Mouse (Mus musculus) kidney, postnatal 0 days (tissue): Measurements from ENCODE around the gene Sumf1. TPM values are rescaled to one million over a fixed set of nuclear protein-coding genes. Genes with fewer than 3 reads are reported as not detected.

Experiments
- ATAC-seq: fragments of 200-750 bp; cut with Nextera tagmentation; replicated peaks from 2 replicates; pipeline ENCODE4 v1.8.0; 2017; ENCODE audit warnings: low read depth, moderate number of reproducible peaks, moderate TSS enrichment, moderate library complexity; ENCODE audit not compliant: low FRiP score
- DNase-seq: peaks from one replicate; pipeline ENCODE4 v3.0.0-alpha.2; 2016; ENCODE audit warnings: low spot score
- H3K27ac ChIP-seq: fragments of 300-500 bp; sonication (generic); 2 replicates; pipeline ENCODE4 v1.5.1; 2014; ENCODE audit warnings: mild to moderate bottlenecking
- H3K27me3 ChIP-seq: fragments of 300-500 bp; sonication (generic); 2 replicates; pipeline ENCODE4 v1.6.1; 2014; ENCODE audit warnings: low read length, mixed read lengths; ENCODE audit not compliant: insufficient read depth
- H3K36me3 ChIP-seq: fragments of 300-500 bp; sonication (generic); 2 replicates; pipeline ENCODE4 v1.6.1; 2014; ENCODE audit warnings: low read length, mixed read lengths; ENCODE audit not compliant: insufficient read depth
- H3K4me1 ChIP-seq: fragments of 300-500 bp; sonication (generic); replicated peaks from 2 replicates; pipeline ENCODE4 v1.6.1; 2014; ENCODE audit warnings: antibody characterized with exemption, low read length, mixed read lengths; ENCODE audit not compliant: insufficient read depth
- H3K4me2 ChIP-seq: fragments of 300-500 bp; sonication (generic); 2 replicates; pipeline ENCODE4 v1.6.1; 2014; ENCODE audit warnings: mild to moderate bottlenecking, low read length, moderate library complexity, mixed read lengths
- H3K4me3 ChIP-seq: fragments of 300-500 bp; sonication (generic); replicated peaks from 2 replicates; pipeline ENCODE4 v1.5.1; 2014; ENCODE audit warnings: low read depth, low read length
- H3K9ac ChIP-seq: fragments of 300-500 bp; sonication (generic); 2 replicates; pipeline ENCODE4 v1.6.1; 2014; ENCODE audit warnings: low read depth, low read length
- H3K9me3 ChIP-seq: fragments of 300-500 bp; sonication (generic); replicated peaks from 2 replicates; pipeline ENCODE4 v1.6.1; 2016; ENCODE audit warnings: low read length, inconsistent platforms, mixed read lengths
- CTCF ChIP-seq: IDR thresholded peaks from 2 replicates; pipeline ENCODE4 v1.5.1; 2016; ENCODE audit warnings: antibody characterized with exemption, low read depth, mild to moderate bottlenecking, moderate library complexity
- WGBS: fragments of 180-500 bp; shearing (Covaris S2); extraction: QIAGEN DNeasy Blood & Tissue Kit; methylation state at CpG from one replicate; pipeline ENCODE4 v1.1.7; 2014; 5-methylcytosine and 5-hydroxymethylcytosine counted together
- polyA plus RNA-seq: library from polyadenylated mRNA; unstranded; fragments of >200 nt; fragmentation: Nextera tagmentation; extraction: Ambion mirVana; gene quantifications from 2 replicates; pipeline ENCODE4 v1.2.1, GENCODE M21; 2015

Gene Sumf1
- polyA plus RNA-seq, 1 experiment from 2014 or later: 34.0 TPM

DNA sequence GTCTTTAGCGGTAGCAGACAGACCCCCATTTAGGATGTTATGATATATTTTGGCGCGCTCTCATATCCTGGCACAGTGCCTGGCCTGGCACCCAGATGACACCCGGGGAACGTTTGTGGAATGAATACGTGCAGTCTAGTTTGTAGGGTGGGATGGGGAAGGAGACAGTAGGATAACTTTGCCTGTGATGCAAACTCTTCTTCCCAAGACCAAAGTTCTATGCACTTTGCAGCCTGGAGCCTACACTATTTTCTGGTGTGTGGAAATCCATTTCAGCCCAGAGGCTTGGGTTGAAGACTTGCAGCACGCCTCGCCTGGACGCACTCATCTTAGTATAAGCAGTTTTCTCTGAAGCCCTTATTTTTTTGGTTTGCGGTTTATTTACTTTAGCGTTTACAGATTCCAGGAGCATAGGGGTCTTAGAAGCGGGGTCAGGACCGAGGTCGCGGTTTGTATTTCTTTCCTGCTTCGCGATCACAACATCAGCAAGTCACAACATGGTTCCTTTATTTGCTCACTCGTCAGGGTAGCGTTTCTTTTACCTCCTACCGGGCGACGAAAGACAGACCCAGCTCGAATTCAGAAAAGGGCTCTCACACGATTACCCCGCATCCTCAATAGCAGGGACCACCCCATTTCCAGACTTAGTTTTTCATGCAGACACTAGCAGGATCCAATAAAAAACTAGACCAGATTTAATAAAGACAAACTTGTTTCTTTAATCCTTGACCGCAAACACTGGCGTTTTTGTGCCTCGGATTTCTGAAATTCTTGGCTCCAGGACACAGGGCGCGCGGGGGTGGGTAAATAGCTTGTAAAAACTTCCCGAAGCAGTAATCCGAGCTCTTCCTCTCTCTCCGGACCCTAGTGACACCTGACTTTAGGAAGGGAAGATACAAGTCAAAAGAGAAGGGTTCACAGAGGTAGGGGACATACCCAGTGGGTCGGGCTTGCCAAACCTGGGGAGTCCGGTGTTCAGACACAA lies 26.8 kb upstream of the Sumf1 start:
- no peaks in the 10 kb centered on the region for H3K36me3 ChIP-seq
- ATAC-seq (no peak), DNase-seq (peak; percentile 88)
- H3K27ac ChIP-seq: peak overlapping the region; percentile 80
- no peaks in the 10 kb centered on the region for H3K9me3 ChIP-seq
- H3K4me3 ChIP-seq: peak overlapping the region; percentile 84
- 6% methylated on average over 36 of the region's 36 CpGs for WGBS
- no peaks in the 10 kb centered on the region for H3K27me3 ChIP-seq
- peaks cover 10% of the 10 kb centered on the region; the same call in 1 of the 2 replicates for H3K4me1 ChIP-seq
- TF ChIP-seq CTCF: no peak
- peak overlapping the region; percentile 87 for H3K4me2 ChIP-seq
- H3K9ac ChIP-seq: peak overlapping the region; percentile 67

DNA sequence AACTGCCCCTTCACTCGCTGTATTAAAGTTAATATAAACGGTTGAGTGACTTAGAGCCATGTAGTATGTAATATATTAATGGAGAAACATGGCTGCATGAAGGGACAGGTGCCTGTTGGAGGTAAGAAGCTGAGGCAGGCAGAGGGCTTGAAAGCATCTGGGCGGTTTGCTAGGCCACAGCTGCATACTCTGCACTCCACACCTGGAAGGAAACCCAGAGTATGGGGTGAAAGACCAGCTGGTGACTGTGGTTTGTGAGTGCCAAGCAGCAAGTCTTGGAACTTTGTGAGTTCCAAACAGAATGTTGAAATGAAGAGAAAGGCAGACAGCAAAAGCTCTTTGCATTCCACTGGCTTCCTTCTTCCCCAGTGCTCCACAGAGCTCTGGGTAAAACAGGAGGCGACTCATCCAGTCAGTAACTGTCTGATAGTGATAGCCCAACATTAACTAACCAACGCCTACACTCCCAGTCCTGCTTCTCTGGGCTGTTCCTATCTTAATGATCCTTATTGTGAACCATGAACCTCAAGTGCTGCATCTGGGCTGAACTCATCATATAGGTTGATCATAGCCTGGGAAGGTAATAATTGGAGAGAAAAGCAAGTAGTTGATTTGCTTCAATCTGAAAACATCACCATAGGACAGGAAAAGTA lies 21.7 kb upstream of the Sumf1 start:
- H3K27me3 ChIP-seq: no peaks in the 10 kb centered on the region
- no peak for TF ChIP-seq CTCF
- no peak overlapping the region for H3K4me2 ChIP-seq
- H3K4me3 ChIP-seq: no peak overlapping the region
- WGBS: 69% methylated on average over 5 of the region's 5 CpGs
- H3K4me1 ChIP-seq: no peaks in the 10 kb centered on the region
- DNase-seq (no peak), ATAC-seq (no peak; the same call in 1 of the 2 replicates)
- H3K9ac ChIP-seq: no peak overlapping the region
- H3K9me3 ChIP-seq: no peaks in the 10 kb centered on the region
- H3K27ac ChIP-seq: peak overlapping the region; percentile 66
- H3K36me3 ChIP-seq: no peaks in the 10 kb centered on the region

DNA sequence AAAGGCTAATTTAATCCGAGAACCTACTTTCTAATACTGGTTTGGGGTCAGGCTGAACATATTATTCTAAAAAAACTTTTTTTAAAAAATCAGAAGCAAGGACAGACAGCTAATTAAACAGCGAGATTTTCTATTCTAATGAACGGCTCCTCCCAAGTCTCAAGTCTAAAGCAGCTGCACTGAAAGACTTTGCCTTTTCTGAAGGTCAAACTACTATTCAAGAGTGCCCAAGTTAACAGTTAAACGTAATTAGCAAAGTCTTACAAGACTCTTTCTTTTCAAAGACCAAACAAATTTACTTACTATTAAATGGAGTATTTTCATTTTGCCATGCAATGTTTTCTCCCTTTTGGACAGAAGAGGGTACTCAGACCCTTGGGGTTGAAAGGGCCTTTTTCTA lies 20.8 kb upstream of the Sumf1 start:
- Histone ChIP-seq H3K4me2 (no peak overlapping the region), H3K4me1 (no peaks in the 10 kb centered on the region), H3K9me3 (no peaks in the 10 kb centered on the region), H3K27ac (peak overlapping the region; percentile 66), H3K27me3 (no peaks in the 10 kb centered on the region), H3K4me3 (no peak overlapping the region), H3K9ac (no peak overlapping the region), H3K36me3 (no peaks in the 10 kb centered on the region)
- DNase-seq (no peak), ATAC-seq (no peak)
- 72% methylated on average over 4 of the region's 4 CpGs for WGBS
- TF ChIP-seq CTCF: no peak

DNA sequence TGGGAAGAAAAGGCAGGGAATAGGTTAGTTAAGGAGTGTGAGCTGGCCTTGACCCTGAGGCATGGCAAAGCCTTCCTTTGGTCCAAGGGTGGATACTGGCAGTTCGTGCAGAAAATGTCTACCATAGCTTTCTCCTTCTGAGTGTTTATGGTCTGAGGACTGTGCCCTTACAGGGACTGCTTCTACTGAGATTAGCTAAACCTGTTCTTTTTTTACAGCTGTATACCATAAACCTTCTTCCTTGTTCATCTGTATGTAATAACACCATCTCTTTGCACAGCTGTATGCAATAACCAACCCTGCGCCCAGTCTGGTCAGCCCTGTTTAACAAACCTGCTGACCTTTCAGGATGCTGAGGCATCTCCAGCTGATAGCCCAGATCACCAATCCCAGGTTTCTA lies 18.9 kb upstream of the Sumf1 start:
- ATAC-seq (no peak), DNase-seq (no peak)
- no peak overlapping the region for H3K9ac ChIP-seq
- H3K27ac ChIP-seq: no peak overlapping the region
- no peaks in the 10 kb centered on the region for H3K36me3 ChIP-seq
- no peaks in the 10 kb centered on the region for H3K27me3 ChIP-seq
- 89% methylated on average over 2 of the region's 2 CpGs for WGBS
- TF ChIP-seq CTCF: no peak
- H3K4me1 ChIP-seq: no peaks in the 10 kb centered on the region
- no peak overlapping the region for H3K4me2 ChIP-seq
- H3K4me3 ChIP-seq: no peak overlapping the region
- no peaks in the 10 kb centered on the region for H3K9me3 ChIP-seq

DNA sequence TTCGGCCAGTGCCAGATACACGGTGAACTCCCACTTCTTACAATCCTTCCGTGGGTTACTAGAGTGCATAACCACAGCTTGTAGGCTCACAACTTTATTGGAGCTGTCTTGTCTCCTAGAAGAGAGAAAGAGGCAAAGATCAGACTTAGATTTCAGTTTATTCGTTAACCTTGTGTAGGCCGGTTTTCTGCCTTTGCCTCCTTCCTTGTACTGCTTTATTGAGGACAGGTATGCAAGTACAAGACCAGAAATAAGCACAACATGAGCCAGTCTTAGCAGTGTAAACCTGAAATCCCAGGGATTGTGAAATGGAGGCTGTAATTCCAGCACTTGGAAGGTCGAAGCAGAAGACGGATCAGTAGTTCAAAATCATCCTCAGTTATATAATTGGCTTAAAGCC lies 12.9 kb upstream of the Sumf1 start:
- DNase-seq: no peak
- no peak overlapping the region for H3K4me2 ChIP-seq
- no peaks in the 10 kb centered on the region for H3K9me3 ChIP-seq
- ATAC-seq: no peak
- no peak for TF ChIP-seq CTCF
- H3K36me3 ChIP-seq: no peaks in the 10 kb centered on the region
- no peak overlapping the region for H3K4me3 ChIP-seq
- H3K4me1 ChIP-seq: no peaks in the 10 kb centered on the region
- H3K27ac ChIP-seq: no peak overlapping the region
- 86% methylated on average over 7 of the region's 7 CpGs for WGBS
- no peaks in the 10 kb centered on the region for H3K27me3 ChIP-seq
- no peak overlapping the region for H3K9ac ChIP-seq

DNA sequence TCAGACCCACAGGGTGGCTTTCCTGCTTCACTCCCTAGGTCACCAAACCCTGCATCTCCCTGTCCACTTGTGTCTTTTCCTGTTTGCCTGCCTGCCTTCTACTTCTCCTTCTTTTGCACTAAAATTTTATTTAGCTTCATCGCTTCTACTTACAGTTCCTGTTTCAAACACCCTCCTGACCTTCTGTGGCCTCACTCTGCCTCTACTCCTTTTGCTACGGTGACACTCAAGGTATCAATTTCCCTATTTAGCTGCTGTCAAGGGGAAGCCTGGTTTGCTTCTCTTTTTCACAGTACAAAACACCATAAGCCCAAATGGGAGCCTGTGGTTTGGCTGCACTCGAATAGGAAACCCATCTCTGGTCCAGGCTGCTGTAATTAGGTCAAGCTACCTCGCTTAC lies 11.7 kb upstream of the Sumf1 start:
- Histone ChIP-seq H3K4me2 (no peak overlapping the region), H3K27me3 (no peaks in the 10 kb centered on the region), H3K27ac (no peak overlapping the region), H3K9ac (no peak overlapping the region), H3K4me1 (no peaks in the 10 kb centered on the region), H3K9me3 (no peaks in the 10 kb centered on the region), H3K4me3 (no peak overlapping the region), H3K36me3 (no peaks in the 10 kb centered on the region)
- DNase-seq: no peak
- TF ChIP-seq CTCF: no peak
- ATAC-seq: no peak
- WGBS: 24% methylated on average over 4 of the region's 4 CpGs
